Mouse (Mus musculus): ENCODE data around the gene Twf1. TPM values are rescaled to one million over a fixed set of nuclear protein-coding genes. Genes with fewer than 3 reads are reported as not detected.

Twf1 gene
- total RNA-seq (2012; rRNA removed): 10.4 and 13.0 TPM in 2 replicates
- 33.4 and 37.0 TPM in 2 replicates for total RNA-seq (2014; rRNA removed)
- 24.7 and 30.1 TPM in 2 replicates for polyA plus RNA-seq (2012; ENCODE audit: insufficient read length, low read depth)

GRCm38 (mm10) chr15:94589219-94590075 lies at the start of gene Twf1:
Twf1 (minus strand) TSS chr15:94589889.
- H3K27ac ChIP-seq (ENCODE audit: insufficient read depth, low read depth): peak within 1 kb of the TSS; percentile 32; the same call in 1 of the 2 replicates
- dilution Hi-C loops (cut with MboI; ENCODE audit: extremely low pct_ligation_motif_present, extremely low pct_unique_long_range_greater_than_20kb, low sequenced_read_pairs): no loop called here

GRCm38 (mm10) chr15:94639126-94639525 lies 49.4 kb upstream of the Twf1 start:
- Histone ChIP-seq H3K79me2 (replicated peaks; ENCODE audit: control insufficient read depth, extremely low read depth, insufficient read depth, poor library complexity, severe bottlenecking) (no peaks in the 10 kb centered on the region), H3K9me3 (replicated peaks; ENCODE audit: low read length) (no peaks in the 10 kb centered on the region), H3K4me3 (replicated peaks in 1 of 3; ENCODE audit: low read depth in 2 of 3, low read length in 2 of 3, poor library complexity in 1 of 3) (no peak overlapping the region), H3K9ac (ENCODE audit: insufficient read depth, low read depth) (no peak overlapping the region), H3K4me2 (ENCODE audit: insufficient read depth, low read depth, poor library complexity, severe bottlenecking) (no peak overlapping the region), H3K27ac (ENCODE audit: insufficient read depth, low read depth) (no peak overlapping the region), H3K4me1 (ENCODE audit: control insufficient read depth in 1 of 2, insufficient read depth in 2 of 2) (no peaks in the 10 kb centered on the region), H3K36me3 (replicated peaks in 1 of 2; ENCODE audit: control insufficient read depth in 1 of 2, insufficient read depth in 1 of 2, low read length in 1 of 2) (no peaks in the 10 kb centered on the region), H3K27me3 (replicated peaks) (no peaks in the 10 kb centered on the region)
- no peak for DNase-seq (ENCODE audit: extremely low read depth)
- dilution Hi-C loops (cut with MboI; ENCODE audit: extremely low pct_ligation_motif_present, extremely low pct_unique_long_range_greater_than_20kb, low sequenced_read_pairs): no loop called here
- in situ Hi-C loops (cut with MboI; ENCODE audit: low pct_ligation_motif_present, low pct_unique_long_range_greater_than_20kb, low sequenced_read_pairs): no loop called here
- TF ChIP-seq GABPA (IDR thresholded peaks at IDR 0.05; ENCODE audit: insufficient replicate concordance, low read depth, low read length) (no peak), NELFE (IDR thresholded peaks at IDR 0.05; ENCODE audit: low read depth, low read length) (no peak), MYC (IDR thresholded peaks at IDR 0.05; ENCODE audit: low read depth, low read length) (no peak), MAX (IDR thresholded peaks at IDR 0.05; ENCODE audit: low read length) (no peak), NRF1 (IDR thresholded peaks at IDR 0.05; ENCODE audit: low read depth, low read length) (no peak), IRF4 (IDR thresholded peaks at IDR 0.05; ENCODE audit: low read depth, low read length) (no peak), CTCF (conservative IDR thresholded peaks at IDR 0.05 in 1 of 2, IDR thresholded peaks at IDR 0.05 in 1 of 2; ENCODE audit: low read depth in 2 of 2, low read length in 2 of 2) (no peak), RAD21 (IDR thresholded peaks at IDR 0.05; ENCODE audit: low read depth, low read length) (no peak), HCFC1 (IDR thresholded peaks at IDR 0.05; ENCODE audit: low read depth, low read length) (no peak), ZMIZ1 (IDR thresholded peaks at IDR 0.05; ENCODE audit: low read depth, low read length) (no peak), MAZ (IDR thresholded peaks at IDR 0.05; ENCODE audit: low read depth, low read length) (no peak), UBTF (IDR thresholded peaks at IDR 0.05; ENCODE audit: low read depth, low read length) (no peak), PAX5 (IDR thresholded peaks at IDR 0.05; ENCODE audit: low read length) (no peak), USF1 (IDR thresholded peaks at IDR 0.05; ENCODE audit: low read depth, low read length) (no peak), E2F4 (IDR thresholded peaks at IDR 0.05; ENCODE audit: insufficient replicate concordance, low read depth, low read length) (no peak)

More at GRCm38 (mm10) chr15:94589219-94590075, at the start of gene Twf1:
- Histone ChIP-seq H3K4me3 (replicated peaks in 1 of 3; ENCODE audit: low read depth in 2 of 3, low read length in 2 of 3, poor library complexity in 1 of 3) (peak within 1 kb of the TSS; percentile 89 to 95 (median 94)), H3K79me2 (replicated peaks; ENCODE audit: control insufficient read depth, extremely low read depth, insufficient read depth, poor library complexity, severe bottlenecking) (peaks cover 31% of the 10 kb centered on the region), H3K4me2 (ENCODE audit: insufficient read depth, low read depth, poor library complexity, severe bottlenecking) (peak within 1 kb of the TSS; percentile 50), H3K27me3 (replicated peaks) (no peaks in the 10 kb centered on the region), H3K4me1 (ENCODE audit: control insufficient read depth in 1 of 2, insufficient read depth in 2 of 2) (peaks cover 0 to 15% of the 10 kb centered on the region in 2 experiments; a peak in 2 of 4 replicates), H3K36me3 (replicated peaks in 1 of 2; ENCODE audit: control insufficient read depth in 1 of 2, insufficient read depth in 1 of 2, low read length in 1 of 2) (peaks cover 13 to 21% of the 10 kb centered on the region in 2 experiments), H3K9ac (ENCODE audit: insufficient read depth, low read depth) (peak within 1 kb of the TSS; percentile 94), H3K9me3 (replicated peaks; ENCODE audit: low read length) (no peaks in the 10 kb centered on the region)
- in situ Hi-C loops (cut with MboI; ENCODE audit: low pct_ligation_motif_present, low pct_unique_long_range_greater_than_20kb, low sequenced_read_pairs): loop anchor here (10.0 kb wide), 1 partner anchor 45 kb away; the partner anchor contains the start of genes Irak4 and Pus7l
- no peak for TF ChIP-seq SMC3 (IDR thresholded peaks at IDR 0.05; ENCODE audit: low read depth, low read length)
- TF ChIP-seq MYC (IDR thresholded peaks at IDR 0.05; ENCODE audit: low read depth, low read length): no peak
- no peak for TF ChIP-seq USF2 (conservative IDR thresholded peaks at IDR 0.05; ENCODE audit: low read depth, low read length)
- TF ChIP-seq POLR2A (IDR thresholded peaks at IDR 0.05; ENCODE audit: low read depth, low read length): peak; percentile 83
- TF ChIP-seq USF1 (IDR thresholded peaks at IDR 0.05; ENCODE audit: low read depth, low read length): peak; percentile 12; the same call in 1 of the 2 replicates
- no peak for TF ChIP-seq NRF1 (IDR thresholded peaks at IDR 0.05; ENCODE audit: low read depth, low read length)
- no peak for TF ChIP-seq ZKSCAN1 (IDR thresholded peaks at IDR 0.05; ENCODE audit: borderline replicate concordance, low read depth, low read length)
- no peak for TF ChIP-seq POLR2AphosphoS2 (IDR thresholded peaks at IDR 0.05; ENCODE audit: low read depth, low read length)
- TF ChIP-seq NELFE (IDR thresholded peaks at IDR 0.05; ENCODE audit: low read depth, low read length): peak; percentile 63
- peak; percentile 43; the same call in 1 of the 2 replicates for TF ChIP-seq IRF4 (IDR thresholded peaks at IDR 0.05; ENCODE audit: low read depth, low read length)
- TF ChIP-seq CTCF (conservative IDR thresholded peaks at IDR 0.05 in 1 of 2, IDR thresholded peaks at IDR 0.05 in 1 of 2; ENCODE audit: low read depth in 2 of 2, low read length in 2 of 2): no peak
- peak; percentile 89 for TF ChIP-seq HCFC1 (IDR thresholded peaks at IDR 0.05; ENCODE audit: low read depth, low read length)
- TF ChIP-seq JUN (IDR thresholded peaks at IDR 0.05; ENCODE audit: insufficient read depth, low read depth, low read length): no peak
- TF ChIP-seq ZNF384 (IDR thresholded peaks at IDR 0.05; ENCODE audit: low read depth, low read length): no peak
- TF ChIP-seq ELF1 (IDR thresholded peaks at IDR 0.05; ENCODE audit: low read depth, low read length): peak; percentile 99
- TF ChIP-seq MAFK (IDR thresholded peaks at IDR 0.05; ENCODE audit: insufficient replicate concordance, low read length): no peak
- no peak for TF ChIP-seq RCOR1 (conservative IDR thresholded peaks at IDR 0.05; ENCODE audit: low read depth, low read length)
- no peak for TF ChIP-seq ETS1 (conservative IDR thresholded peaks at IDR 0.05; ENCODE audit: low read depth, low read length)
- no peak for TF ChIP-seq BHLHE40 (IDR thresholded peaks at IDR 0.05; ENCODE audit: low read depth, low read length)
- TF ChIP-seq TBP (conservative IDR thresholded peaks at IDR 0.05; ENCODE audit: low read depth, low read length): no peak
- no peak for TF ChIP-seq UBTF (IDR thresholded peaks at IDR 0.05; ENCODE audit: low read depth, low read length)
- TF ChIP-seq JUND (conservative IDR thresholded peaks at IDR 0.05; ENCODE audit: low read depth, low read length): no peak
- peak; percentile 83; the same call in 1 of the 2 replicates for TF ChIP-seq TCF12 (IDR thresholded peaks at IDR 0.05; ENCODE audit: low read depth, low read length)
- TF ChIP-seq SIN3A (IDR thresholded peaks at IDR 0.05; ENCODE audit: low read length): peak; percentile 39
- TF ChIP-seq MEF2A (IDR thresholded peaks at IDR 0.05; ENCODE audit: borderline replicate concordance, low read depth, low read length): 0 out of 2 replicates have a peak, but pooled peaks have one; percentile 23
- no peak for TF ChIP-seq PAX5 (IDR thresholded peaks at IDR 0.05; ENCODE audit: low read length)
- no peak for TF ChIP-seq EP300 (IDR thresholded peaks at IDR 0.05; ENCODE audit: low read length)
- TF ChIP-seq MXI1 (IDR thresholded peaks at IDR 0.05; ENCODE audit: low read depth, low read length): peak; percentile 81; the same call in 1 of the 2 replicates
- peak; percentile 56; the same call in 1 of the 2 replicates for TF ChIP-seq MAZ (IDR thresholded peaks at IDR 0.05; ENCODE audit: low read depth, low read length)
- no peak for TF ChIP-seq MAX (IDR thresholded peaks at IDR 0.05; ENCODE audit: low read length)
- TF ChIP-seq CHD1 (IDR thresholded peaks at IDR 0.05; ENCODE audit: low read depth, low read length): no peak
- TF ChIP-seq CHD2 (IDR thresholded peaks at IDR 0.05; ENCODE audit: low read length): peak; percentile 62
- TF ChIP-seq ZMIZ1 (IDR thresholded peaks at IDR 0.05; ENCODE audit: low read depth, low read length): no peak
- no peak for TF ChIP-seq ZC3H11A (IDR thresholded peaks at IDR 0.05; ENCODE audit: low read depth, low read length)
- TF ChIP-seq KAT2A (IDR thresholded peaks at IDR 0.05; ENCODE audit: insufficient replicate concordance, low read length): peak; percentile 66; the same call in 1 of the 2 replicates
- TF ChIP-seq GABPA (IDR thresholded peaks at IDR 0.05; ENCODE audit: insufficient replicate concordance, low read depth, low read length): no peak; the same call in 1 of the 2 replicates
- no peak for TF ChIP-seq E2F4 (IDR thresholded peaks at IDR 0.05; ENCODE audit: insufficient replicate concordance, low read depth, low read length)
- peak; percentile 98 for DNase-seq (ENCODE audit: extremely low read depth)

All from CH12.LX (cell line).